Mouse (Mus musculus) layer of hippocampus, adult 9-11 months (tissue): ENCODE measurements at regions not wholly inside any gene's neighbourhood (a gene's known extent, or its start where the extent isn't known, plus 50 kb on each side); places are given as distances from the start of the nearest gene placed in this dataset.
A peak's percentile ranks its signal among the peaks of the same experiment; 100 is the strongest.

Experiments
- DNase-seq: peaks from one replicate; pipeline ENCODE4 v3.0.0; 2022

GRCm38 (mm10) chr10:115025950-115026349, 158.9 kb downstream of the Tph2 start:
- no peak for DNase-seq

- DNase-seq = no peak
These were observed 165.4 kb downstream of the Tph2 start for GRCm38 (mm10) chr10:115019443-115019842.

GRCm38 (mm10) chr10:115013491-115014001, 171.3 kb downstream of the Tph2 start:
- DNase-seq = peak; percentile 24

GRCm38 (mm10) chr10:115012922-115013321, 171.9 kb downstream of the Tph2 start:
- no peak for DNase-seq

GRCm38 (mm10) chr10:115012316-115012715, 172.5 kb downstream of the Tph2 start:
- no peak for DNase-seq

- DNase-seq = no peak
These were observed 172.9 kb downstream of the Tph2 start for GRCm38 (mm10) chr10:115011911-115012310.

GRCm38 (mm10) chr10:114996400-114996799, 188.4 kb downstream of the Tph2 start:
- DNase-seq = no peak

GRCm38 (mm10) chr10:114995211-114995908, 189.5 kb downstream of the Tph2 start:
- DNase-seq = no peak

- DNase-seq = no peak
These were observed 186.5 kb upstream of the Trhde start for GRCm38 (mm10) chr10:114988453-114989226.

GRCm38 (mm10) chr10:114972364-114972763, 170.3 kb upstream of the Trhde start:
- DNase-seq = no peak

- no peak for DNase-seq
These were observed 161.5 kb upstream of the Trhde start for GRCm38 (mm10) chr10:114963656-114964055.

- no peak for DNase-seq
These were observed 155.8 kb upstream of the Trhde start for GRCm38 (mm10) chr10:114957909-114958308.

GRCm38 (mm10) chr10:114956257-114956656, 154.2 kb upstream of the Trhde start:
- DNase-seq = no peak

- no peak for DNase-seq
These were observed 153.5 kb upstream of the Trhde start for GRCm38 (mm10) chr10:114955608-114956007.

GRCm38 (mm10) chr10:114953358-114953757, 151.3 kb upstream of the Trhde start:
- no peak for DNase-seq

- DNase-seq = no peak
These were observed 147.1 kb upstream of the Trhde start for GRCm38 (mm10) chr10:114949194-114949593.

GRCm38 (mm10) chr10:114924746-114925145, 122.6 kb upstream of the Trhde start:
- DNase-seq = no peak

GRCm38 (mm10) chr10:114913971-114914370, 111.9 kb upstream of the Trhde start:
- peak; percentile 13 for DNase-seq

GRCm38 (mm10) chr10:114891916-114892315, 89.8 kb upstream of the Trhde start:
- DNase-seq = no peak

GRCm38 (mm10) chr10:114890726-114891430, 88.8 kb upstream of the Trhde start:
- DNase-seq = no peak

- peak; percentile 70 for DNase-seq
These were observed 69.1 kb upstream of the Trhde start for GRCm38 (mm10) chr10:114871201-114871600.

- DNase-seq = no peak
These were observed 55.1 kb upstream of the Trhde start for GRCm38 (mm10) chr10:114857166-114857565.

GRCm38 (mm10) chr10:114852688-114853087, 50.6 kb upstream of the Trhde start:
- no peak for DNase-seq
